Mouse (Mus musculus) embryonic facial prominence, embryonic 10.5 days (tissue): ENCODE data around the gene Spdye4c. TPM values are rescaled to one million over a fixed set of nuclear protein-coding genes. Genes with fewer than 3 reads are reported as not detected.

Source experiments
- DNase-seq: peaks from one replicate; pipeline ENCODE4 v3.0.0-alpha.2; 2017; ENCODE audit warnings: low spot score
- H3K27ac ChIP-seq: fragments of 300-500 bp; sonication (generic); replicated peaks from 2 replicates; pipeline ENCODE4 v1.5.1; 2016; ENCODE audit warnings: mild to moderate bottlenecking
- H3K27me3 ChIP-seq: fragments of 300-500 bp; sonication (generic); replicated peaks from 2 replicates; pipeline ENCODE4 v1.6.1; 2016; ENCODE audit warnings: low read depth, mild to moderate bottlenecking; ENCODE audit not compliant: poor library complexity, severe bottlenecking
- H3K36me3 ChIP-seq: fragments of 300-500 bp; sonication (generic); replicated peaks from 2 replicates; pipeline ENCODE4 v1.6.1; 2016; ENCODE audit warnings: mild to moderate bottlenecking, moderate library complexity
- H3K4me1 ChIP-seq: fragments of 300-500 bp; sonication (generic); 2 replicates; pipeline ENCODE4 v1.6.1; 2016
- H3K4me3 ChIP-seq: fragments of 300-500 bp; sonication (generic); 2 replicates; pipeline ENCODE4 v1.5.1; 2016; ENCODE audit warnings: mild to moderate bottlenecking, moderate library complexity
- H3K9me3 ChIP-seq: fragments of 300-500 bp; sonication (generic); 2 replicates; pipeline ENCODE4 v1.6.1; 2016; ENCODE audit warnings: mild to moderate bottlenecking
- WGBS: fragments of 180-500 bp; shearing (Covaris S2); methylation state at CpG from one replicate; pipeline ENCODE4 v1.1.7; 2016; 5-methylcytosine and 5-hydroxymethylcytosine counted together
- polyA plus RNA-seq: library from polyadenylated mRNA; unstranded; fragments of >200 nt; fragmentation: Nextera tagmentation; extraction: Ambion mirVana; gene quantifications from 2 replicates; pipeline ENCODE4 v1.2.1, GENCODE M21; 2016

Gene Spdye4c
- polyA plus RNA-seq, 1 experiment from 2014 or later: not detected

GRCm38 (mm10) chr2:128613365-128613764 is 22.4 kb downstream of the Spdye4c start:
- H3K9me3 ChIP-seq: no peaks in the 10 kb centered on the region
- DNase-seq: no peak
- H3K36me3 ChIP-seq: peaks cover 95% of the 10 kb centered on the region
- no peaks in the 10 kb centered on the region for H3K4me1 ChIP-seq
- no peak overlapping the region for H3K27ac ChIP-seq
- no peaks in the 10 kb centered on the region for H3K27me3 ChIP-seq
- no peak overlapping the region for H3K4me3 ChIP-seq
- 88% methylated on average over 5 of the region's 5 CpGs for WGBS

- Histone ChIP-seq H3K4me1 (no peaks in the 10 kb centered on the region), H3K9me3 (no peaks in the 10 kb centered on the region), H3K4me3 (no peak overlapping the region), H3K27ac (no peak overlapping the region), H3K27me3 (no peaks in the 10 kb centered on the region), H3K36me3 (peaks cover 99% of the 10 kb centered on the region)
- 93% methylated on average over 4 of the region's 4 CpGs for WGBS
- DNase-seq: no peak
These were observed 24.4 kb downstream of the Spdye4c start for GRCm38 (mm10) chr2:128615366-128615765.

GRCm38 (mm10) chr2:128620578-128620977 is 29.6 kb downstream of the Spdye4c start:
- DNase-seq: no peak
- no peaks in the 10 kb centered on the region for H3K9me3 ChIP-seq
- 93% methylated on average over 1 of the region's 1 CpGs for WGBS
- no peaks in the 10 kb centered on the region for H3K27me3 ChIP-seq
- peaks cover 98% of the 10 kb centered on the region for H3K36me3 ChIP-seq
- no peaks in the 10 kb centered on the region for H3K4me1 ChIP-seq
- H3K4me3 ChIP-seq: no peak overlapping the region
- no peak overlapping the region for H3K27ac ChIP-seq

Other genes starting within 250 kb of the Spdye4c start
- gene Anapc1, start 96.2 kb downstream of the Spdye4c start, polyA plus RNA-seq: 83.1 and 93.4 TPM in 2 replicates
- gene Mertk, start 107.7 kb downstream of the Spdye4c start, polyA plus RNA-seq: 9.3 and 12.2 TPM in 2 replicates
- gene Tmem87b, start 226.9 kb downstream of the Spdye4c start, polyA plus RNA-seq: 29.7 TPM in 2 replicates